Mouse (Mus musculus) megakaryocyte, embryonic 14.5 days (primary cell): ENCODE results near the gene Aicda.

Source experiments
- FLI1 ChIP-seq: IDR thresholded peaks from 2 replicates; pipeline ENCODE4 v1.6.1; 2012; ENCODE audit warnings: low read length, inconsistent platforms, mixed read lengths
- GATA1 ChIP-seq: IDR thresholded peaks from 3 replicates; pipeline ENCODE4 v1.6.1; 2012; ENCODE audit warnings: mixed read lengths, low read length, inconsistent platforms, borderline replicate concordance

- TF ChIP-seq GATA1 (no peak), FLI1 (no peak)
These were observed 48.8 kb downstream of the Aicda start, which contains the start of gene Apobec1 for GRCm38 (mm10) chr6:122602242-122602991.
